Comparison of ENCODE assay signal across 7 mouse cellular contexts in genomic region chr7:144037966-144038669, GRCm38 (mm10). TPM values are rescaled to one million over a fixed set of nuclear protein-coding genes. Genes with fewer than 3 reads are reported as not detected.
A peak's percentile ranks its signal among the peaks of the same experiment; 100 is the strongest.
DNase-seq lines count a peak whose midpoint lies in the region; ATAC-seq lines count a peak whose summit lies in the region.

No protein-coding gene starts in this region.

- peak; percentile 74 for DNase-seq in adrenal gland, adult 8-10 months
- peak; percentile 7 for DNase-seq in cerebellum, adult 8-10 months
- peak; percentile 47 for DNase-seq in gastrocnemius, postnatal 10 days
- peak; percentile 78 for DNase-seq in left cerebral cortex, postnatal 4 days
- peak; percentile 42 for DNase-seq in retina, embryonic 14.5 days (ENCODE audit: low spot score)

- no peaks in the 10 kb centered on the region for H3K36me3 ChIP-seq in intestine, embryonic 15.5 days

- intact Hi-C loops in left cerebral cortex, postnatal 4 days (cut with DNase I): no loop called here

- H3K27ac ChIP-seq in intestine, embryonic 15.5 days: peak overlapping the region; percentile 18; the same call in 1 of the 2 replicates

- WGBS in intestine, embryonic 15.5 days: 43% methylated on average over 9 of the region's 9 CpGs

- H3K9me3 ChIP-seq in intestine, embryonic 15.5 days: no peaks in the 10 kb centered on the region

- no peak overlapping the region for H3K4me3 ChIP-seq in intestine, embryonic 15.5 days (replicated peaks)

- H3K4me2 ChIP-seq in intestine, embryonic 15.5 days (replicated peaks): no peak overlapping the region

- peak; percentile 72 for ATAC-seq in intestine, embryonic 15.5 days
- ATAC-seq in megakaryocyte, adult 5-6 weeks (ENCODE audit: poor library complexity, severe bottlenecking): no peak

- H3K27me3 ChIP-seq in intestine, embryonic 15.5 days (replicated peaks): no peaks in the 10 kb centered on the region

- H3K9ac ChIP-seq in intestine, embryonic 15.5 days: no peak overlapping the region

- peaks cover 8% of the 10 kb centered on the region; the same call in 1 of the 2 replicates for H3K4me1 ChIP-seq in intestine, embryonic 15.5 days (replicated peaks)

RNA-seq across cellular contexts. Expression of gene Shank2, which starts 36.4 kb away (rescaled TPM):
- total RNA-seq in adrenal gland, adult 8-10 months (2022): 10 to 100 TPM; 15.1 to 28.5 (median 23.6) TPM
- under 1 TPM; 0.52 to 0.68 TPM for total RNA-seq in gastrocnemius, postnatal 10 days (2021)
- 0.99 and 1.1 TPM in 2 replicates for polyA plus RNA-seq in intestine, embryonic 15.5 days (2015; fragmentation: Nextera tagmentation; extraction: Ambion mirVana)
- 100 to 1,000 TPM; 133 to 143 TPM for total RNA-seq in left cerebral cortex, postnatal 4 days (2021)
- not detected in 2 replicates for total RNA-seq in megakaryocyte, adult 5-6 weeks (2015)
- 0.18 TPM in 1 of 2 replicates, not detected in the other for total RNA-seq in megakaryocyte, adult 5-6 weeks (2017)

Comparison
In these comparisons a context has a peak if more than half of its experiments do, and no peak if none do; other contexts are left out.
1. DNase-seq: peak in every context shown above with its lines; median percentile 78 in left cerebral cortex, postnatal 4 days; 74 in adrenal gland, adult 8-10 months; 47 in gastrocnemius, postnatal 10 days; 42 in retina, embryonic 14.5 days; 7 in cerebellum, adult 8-10 months.
2. RNA of gene Shank2, which starts 36.4 kb away (total RNA-seq): 133 to 143 TPM in left cerebral cortex, postnatal 4 days and 15.1 to 28.5 TPM in adrenal gland, adult 8-10 months; 0.52 to 0.68 TPM in gastrocnemius, postnatal 10 days and 0.18 TPM in megakaryocyte, adult 5-6 weeks; every median in the first group is over 4 times any median in the second.